Mouse (Mus musculus) ES-Bruce4 (cell line): Measurements from ENCODE around the gene Taf12. TPM values are rescaled to one million over a fixed set of nuclear protein-coding genes. Genes with fewer than 3 reads are reported as not detected.

Source experiments
- H3K27ac ChIP-seq: 2 replicates; pipeline ENCODE4 v1.5.1; 2012; ENCODE audit warnings: low read length, inconsistent platforms; ENCODE audit not compliant: insufficient read depth
- H3K27me3 ChIP-seq: 2 replicates; pipeline ENCODE4 v1.6.1; 2012; ENCODE audit warnings: mild to moderate bottlenecking, low read length, inconsistent platforms; ENCODE audit not compliant: control insufficient read depth, poor library complexity, insufficient read depth, severe bottlenecking
- H3K36me3 ChIP-seq: 2 replicates; pipeline ENCODE4 v1.6.1; 2012; ENCODE audit warnings: inconsistent platforms, mild to moderate bottlenecking, low read length, moderate library complexity; ENCODE audit not compliant: control insufficient read depth, poor library complexity, insufficient read depth, severe bottlenecking
- H3K4me1 ChIP-seq: one replicate; pipeline ENCODE4 v1.8.1; 2011; ENCODE audit warnings: low read length; ENCODE audit not compliant: control insufficient read depth, insufficient read depth
- H3K4me3 ChIP-seq: 2 replicates; pipeline ENCODE4 v1.5.1; 2011; ENCODE audit warnings: low read depth, mild to moderate bottlenecking, low read length
- H3K9ac ChIP-seq: 2 replicates; pipeline ENCODE4 v1.6.1; 2012; ENCODE audit warnings: low read depth, mild to moderate bottlenecking, inconsistent platforms; ENCODE audit not compliant: poor library complexity, severe bottlenecking
- H3K9me3 ChIP-seq: replicated peaks from 2 replicates; pipeline ENCODE4 v1.6.1; 2012; ENCODE audit warnings: mild to moderate bottlenecking, low read length, inconsistent platforms; ENCODE audit not compliant: control insufficient read depth, poor library complexity, insufficient read depth, severe bottlenecking
- CTCF ChIP-seq: IDR thresholded peaks from one replicate; pipeline ENCODE4 v1.8.1; 2011; ENCODE audit warnings: low read depth, low read length
- EP300 ChIP-seq: IDR thresholded peaks from 2 replicates; pipeline ENCODE4 v1.6.1; 2011; ENCODE audit warnings: low read depth, low read length; ENCODE audit not compliant: insufficient read depth
- POLR2A ChIP-seq: IDR thresholded peaks from one replicate; pipeline ENCODE4 v1.8.1; 2011; ENCODE audit warnings: low read length; ENCODE audit not compliant: insufficient read depth
- polyA plus RNA-seq: library from polyadenylated mRNA; stranded (reverse); fragments of >200 nt; gene quantifications from 2 replicates; pipeline ENCODE4 v1.2.4, GENCODE M21; 2011; ENCODE audit warnings: low read depth; ENCODE audit not compliant: missing spikeins, insufficient read depth, insufficient read length

The Taf12 gene
- polyA plus RNA-seq: 34.3 and 35.2 TPM in 2 replicates

GRCm38 (mm10) chr4:132274156-132274862 lies at the start of gene Taf12:
Gene Taf12 (plus strand): TSS chr4:132274375.
- H3K27ac ChIP-seq: peak within 1 kb of the TSS; percentile 17

GRCm38 (mm10) chr4:132230422-132230821 lies 43.8 kb upstream of the Taf12 start:
- H3K4me3 ChIP-seq: no peak overlapping the region
- no peaks in the 10 kb centered on the region for H3K4me1 ChIP-seq
- H3K27me3 ChIP-seq: no peaks in the 10 kb centered on the region
- H3K27ac ChIP-seq: no peak overlapping the region
- H3K9ac ChIP-seq: no peak overlapping the region
- TF ChIP-seq POLR2A (no peak), EP300 (no peak), CTCF (no peak)
- H3K9me3 ChIP-seq: no peaks in the 10 kb centered on the region
- H3K36me3 ChIP-seq: peaks cover 71% of the 10 kb centered on the region

More at GRCm38 (mm10) chr4:132274156-132274862, at the start of gene Taf12:
- TF ChIP-seq EP300: 0 out of 2 replicates have a peak, but pooled peaks have one; percentile 49
- no peak for TF ChIP-seq CTCF
- TF ChIP-seq POLR2A: peak; percentile 98
- H3K4me1 ChIP-seq: peaks cover 2% of the 10 kb centered on the region
- H3K4me3 ChIP-seq: peak within 1 kb of the TSS; percentile 97
- no peaks in the 10 kb centered on the region for H3K36me3 ChIP-seq
- peak within 1 kb of the TSS; percentile 83 for H3K9ac ChIP-seq
- H3K27me3 ChIP-seq: no peaks in the 10 kb centered on the region
- no peaks in the 10 kb centered on the region for H3K9me3 ChIP-seq

GRCm38 (mm10) chr4:132234710-132235109 lies 39.5 kb upstream of the Taf12 start:
- Histone ChIP-seq H3K27me3 (no peaks in the 10 kb centered on the region), H3K27ac (no peak overlapping the region), H3K4me3 (no peak overlapping the region), H3K4me1 (no peaks in the 10 kb centered on the region), H3K9me3 (no peaks in the 10 kb centered on the region), H3K9ac (no peak overlapping the region), H3K36me3 (peaks cover 48% of the 10 kb centered on the region)
- no peak for TF ChIP-seq EP300
- no peak for TF ChIP-seq CTCF
- no peak for TF ChIP-seq POLR2A

GRCm38 (mm10) chr4:132238356-132238755 lies 35.8 kb upstream of the Taf12 start:
- no peak overlapping the region for H3K27ac ChIP-seq
- peaks cover 26% of the 10 kb centered on the region for H3K36me3 ChIP-seq
- H3K4me1 ChIP-seq: no peaks in the 10 kb centered on the region
- H3K9me3 ChIP-seq: no peaks in the 10 kb centered on the region
- no peak overlapping the region for H3K4me3 ChIP-seq
- no peak overlapping the region for H3K9ac ChIP-seq
- H3K27me3 ChIP-seq: no peaks in the 10 kb centered on the region
- TF ChIP-seq CTCF (no peak), EP300 (no peak), POLR2A (no peak)

GRCm38 (mm10) chr4:132240367-132240766 lies 33.8 kb upstream of the Taf12 start:
- no peaks in the 10 kb centered on the region for H3K4me1 ChIP-seq
- TF ChIP-seq POLR2A: no peak
- H3K27me3 ChIP-seq: no peaks in the 10 kb centered on the region
- H3K9me3 ChIP-seq: no peaks in the 10 kb centered on the region
- H3K27ac ChIP-seq: no peak overlapping the region
- peaks cover 14% of the 10 kb centered on the region for H3K36me3 ChIP-seq
- H3K4me3 ChIP-seq: no peak overlapping the region
- no peak overlapping the region for H3K9ac ChIP-seq

GRCm38 (mm10) chr4:132241208-132241607 lies 33.0 kb upstream of the Taf12 start:
- Histone ChIP-seq H3K4me1 (no peaks in the 10 kb centered on the region), H3K36me3 (peaks cover 14% of the 10 kb centered on the region), H3K27ac (no peak overlapping the region), H3K9ac (no peak overlapping the region), H3K27me3 (no peaks in the 10 kb centered on the region), H3K4me3 (no peak overlapping the region), H3K9me3 (no peaks in the 10 kb centered on the region)
- TF ChIP-seq EP300 (no peak), CTCF (no peak), POLR2A (no peak)
